Mouse (Mus musculus) forebrain, embryonic 13.5 days (tissue): Measurements from ENCODE around the gene Pnmt. TPM values are rescaled to one million over a fixed set of nuclear protein-coding genes. Genes with fewer than 3 reads are reported as not detected.

Experiments
- ATAC-seq: fragments of 200-750 bp; cut with Nextera tagmentation; 2 replicates; pipeline ENCODE4 v1.8.0; 2017
- H3K27ac ChIP-seq: fragments of 300-500 bp; sonication (generic); 2 replicates; pipeline ENCODE4 v1.5.1; 2015; ENCODE audit warnings: inconsistent platforms, mild to moderate bottlenecking, moderate library complexity
- H3K27me3 ChIP-seq: fragments of 300-500 bp; sonication (generic); 2 replicates; pipeline ENCODE4 v1.6.1; 2015; ENCODE audit warnings: mild to moderate bottlenecking, inconsistent platforms
- H3K36me3 ChIP-seq: fragments of 300-500 bp; sonication (generic); 2 replicates; pipeline ENCODE4 v1.6.1; 2015; ENCODE audit warnings: mild to moderate bottlenecking, inconsistent platforms; ENCODE audit not compliant: poor library complexity, severe bottlenecking
- H3K4me1 ChIP-seq: fragments of 300-500 bp; sonication (generic); 2 replicates; pipeline ENCODE4 v1.6.1; 2015; ENCODE audit warnings: inconsistent platforms
- H3K4me2 ChIP-seq: fragments of 300-500 bp; sonication (generic); 2 replicates; pipeline ENCODE4 v1.6.1; 2015; ENCODE audit warnings: inconsistent platforms, mild to moderate bottlenecking, moderate library complexity
- H3K4me3 ChIP-seq: fragments of 300-500 bp; sonication (generic); 2 replicates; pipeline ENCODE4 v1.5.1; 2015; ENCODE audit warnings: mild to moderate bottlenecking, inconsistent platforms
- H3K9ac ChIP-seq: fragments of 300-500 bp; sonication (generic); 2 replicates; pipeline ENCODE4 v1.6.1; 2015; ENCODE audit warnings: mild to moderate bottlenecking, inconsistent platforms
- H3K9me3 ChIP-seq: fragments of 300-500 bp; sonication (generic); replicated peaks from 2 replicates; pipeline ENCODE4 v1.6.1; 2016; ENCODE audit warnings: inconsistent platforms
- WGBS: fragments of 180-500 bp; shearing (Covaris S2); methylation state at CpG from one replicate; pipeline ENCODE4 v1.1.7; 2015; 5-methylcytosine and 5-hydroxymethylcytosine counted together
- polyA plus RNA-seq: library from polyadenylated mRNA; unstranded; fragments of >200 nt; fragmentation: Nextera tagmentation; extraction: Ambion mirVana; gene quantifications from 2 replicates; pipeline ENCODE4 v1.2.1, GENCODE M21; 2015

Gene Pnmt
- polyA plus RNA-seq, 1 experiment from 2014 or later: not detected

- Histone ChIP-seq H3K4me2 (peak within 1 kb of the TSS; percentile 97), H3K36me3 (no peaks in the 10 kb centered on the region), H3K27me3 (peaks cover 91% of the 10 kb centered on the region), H3K4me1 (peaks cover 25% of the 10 kb centered on the region), H3K9me3 (no peaks in the 10 kb centered on the region), H3K9ac (peak within 1 kb of the TSS; percentile 68), H3K4me3 (peak within 1 kb of the TSS; percentile 55), H3K27ac (no peak within 1 kb of the TSS)
- 1% methylated on average over 52 of the region's 55 CpGs for WGBS
- peak; percentile 75 for ATAC-seq
These were observed 37.9 kb upstream of the Pnmt start, which contains the start of gene Ppp1r1b for GRCm38 (mm10) chr11:98348083-98348961. Gene Ppp1r1b, plus strand, starts transcription at chr11:98348404.

DNA sequence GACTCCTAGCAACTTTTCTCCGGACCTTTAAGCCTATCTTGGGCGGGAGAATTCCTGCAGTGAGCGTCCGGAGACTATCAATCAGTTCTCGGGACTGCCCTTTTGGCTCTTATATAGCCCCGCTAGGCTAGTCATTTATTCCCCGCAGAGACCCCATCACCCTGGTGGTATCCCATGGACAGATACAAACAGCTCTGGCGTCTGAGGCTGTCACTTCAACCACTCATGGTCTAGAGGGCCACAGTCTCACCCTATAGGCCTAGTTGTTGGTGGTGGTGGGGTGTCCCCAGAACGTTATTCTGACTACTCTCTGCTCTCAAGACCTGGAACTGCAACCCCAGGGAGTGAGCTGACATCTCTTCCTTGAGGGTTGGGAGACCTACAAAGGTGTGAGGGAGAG is 36.9 kb upstream of the Pnmt start:
- Histone ChIP-seq H3K4me1 (peaks cover 25% of the 10 kb centered on the region), H3K4me3 (peak overlapping the region; percentile 55), H3K9ac (no peak overlapping the region; the same call in 1 of the 2 replicates), H3K27ac (no peak overlapping the region), H3K9me3 (no peaks in the 10 kb centered on the region), H3K27me3 (peaks cover 94% of the 10 kb centered on the region), H3K4me2 (peak overlapping the region; percentile 97), H3K36me3 (no peaks in the 10 kb centered on the region)
- WGBS: 4% methylated on average over 9 of the region's 9 CpGs
- ATAC-seq: no peak

GRCm38 (mm10) chr11:98352272-98352990 is 33.8 kb upstream of the Pnmt start:
- 79% methylated on average over 18 of the region's 18 CpGs for WGBS
- H3K9me3 ChIP-seq: no peaks in the 10 kb centered on the region
- H3K4me1 ChIP-seq: peaks cover 29% of the 10 kb centered on the region
- peaks cover 80% of the 10 kb centered on the region for H3K27me3 ChIP-seq
- H3K36me3 ChIP-seq: no peaks in the 10 kb centered on the region
- H3K9ac ChIP-seq: no peak overlapping the region
- no peak overlapping the region for H3K4me3 ChIP-seq
- no peak overlapping the region for H3K27ac ChIP-seq
- H3K4me2 ChIP-seq: no peak overlapping the region
- no peak for ATAC-seq

DNA sequence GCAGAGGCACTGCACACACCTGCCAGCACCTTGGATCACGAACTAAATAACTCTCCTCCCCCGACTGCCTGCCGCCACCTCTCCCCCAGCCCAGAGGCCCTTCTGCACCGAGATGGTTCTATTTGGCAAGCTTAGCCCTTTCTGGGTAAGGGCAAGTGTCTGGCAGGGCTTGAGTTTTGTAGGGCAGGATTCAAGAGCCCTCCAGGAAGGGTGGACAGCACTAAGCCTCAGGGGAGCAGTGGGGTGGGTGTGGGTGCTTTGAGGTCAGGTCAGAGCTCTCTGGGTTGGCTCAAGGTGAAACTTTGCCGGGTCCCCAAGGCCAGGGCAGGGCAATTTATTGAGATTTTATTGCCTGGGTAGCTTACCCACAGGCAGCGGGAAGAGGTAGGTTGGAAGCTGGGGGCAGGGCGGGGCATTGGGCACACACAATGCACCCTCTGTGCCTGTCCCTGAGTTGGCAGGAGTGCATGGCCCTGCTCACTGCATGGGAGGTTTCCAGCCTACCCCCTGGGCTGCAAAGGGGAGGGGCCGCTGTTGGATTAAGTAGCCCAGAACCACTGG is 32.5 kb upstream of the Pnmt start:
- ATAC-seq: no peak
- Histone ChIP-seq H3K4me3 (no peak overlapping the region), H3K9me3 (no peaks in the 10 kb centered on the region), H3K27me3 (peaks cover 67% of the 10 kb centered on the region), H3K4me2 (no peak overlapping the region), H3K4me1 (peaks cover 21% of the 10 kb centered on the region), H3K36me3 (no peaks in the 10 kb centered on the region), H3K27ac (no peak overlapping the region), H3K9ac (no peak overlapping the region)
- WGBS: 39% methylated on average over 8 of the region's 8 CpGs

DNA sequence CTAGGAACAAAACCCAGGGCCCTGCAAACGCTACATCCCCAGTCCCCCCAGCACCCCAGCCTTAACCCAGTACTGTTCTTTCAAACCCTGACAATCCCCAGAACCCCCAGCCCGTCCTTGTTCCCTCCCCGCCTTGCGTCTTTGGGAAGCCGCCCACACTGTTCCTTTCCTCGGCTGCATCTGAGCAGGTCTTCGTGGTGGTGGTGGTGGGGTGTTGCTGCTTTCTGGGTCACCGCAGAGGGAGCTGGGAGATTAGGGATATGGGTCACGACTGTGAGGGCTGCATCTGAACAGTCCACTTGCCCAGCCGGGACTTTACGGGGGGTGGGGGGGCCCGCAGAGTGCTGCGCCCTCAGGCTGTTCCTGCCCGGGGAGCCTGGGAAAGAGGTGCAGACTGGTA is 31.8 kb upstream of the Pnmt start:
- Histone ChIP-seq H3K36me3 (no peaks in the 10 kb centered on the region), H3K27ac (no peak overlapping the region), H3K27me3 (peaks cover 60% of the 10 kb centered on the region), H3K4me3 (no peak overlapping the region), H3K4me1 (peaks cover 25% of the 10 kb centered on the region), H3K4me2 (no peak overlapping the region), H3K9me3 (no peaks in the 10 kb centered on the region), H3K9ac (no peak overlapping the region)
- ATAC-seq: no peak
- 59% methylated on average over 14 of the region's 14 CpGs for WGBS

DNA sequence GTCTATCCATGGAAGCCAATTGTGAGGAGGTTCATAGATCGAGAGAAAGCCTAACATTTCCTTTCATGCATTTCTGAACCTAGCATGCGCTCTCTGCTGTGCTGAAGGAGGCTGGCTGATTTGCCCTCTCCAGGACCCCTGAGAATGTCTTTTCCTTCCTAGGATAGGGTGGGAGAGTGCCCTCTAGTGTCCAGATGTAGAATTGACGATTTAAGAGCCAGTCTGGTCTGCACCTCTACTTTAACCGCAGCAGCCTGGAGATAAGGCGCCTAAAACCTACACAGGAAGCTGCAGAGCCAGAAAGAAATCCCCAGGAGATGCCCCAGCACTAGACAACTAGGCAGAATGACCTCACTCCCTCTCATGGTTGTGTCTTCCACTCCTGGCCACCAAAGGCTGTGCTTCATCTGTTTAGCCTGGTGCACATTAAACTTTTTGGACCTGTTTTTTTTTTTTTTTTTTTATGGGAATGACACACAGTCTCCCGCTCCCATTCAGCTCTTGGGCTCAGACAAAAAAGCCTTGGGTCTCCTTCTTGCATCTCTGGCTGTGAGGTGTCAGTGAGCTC is 30.4 kb upstream of the Pnmt start:
- WGBS: 12% methylated on average over 6 of the region's 6 CpGs
- Histone ChIP-seq H3K9me3 (no peaks in the 10 kb centered on the region), H3K4me2 (no peak overlapping the region), H3K9ac (no peak overlapping the region), H3K27ac (no peak overlapping the region), H3K4me1 (peaks cover 38% of the 10 kb centered on the region), H3K4me3 (no peak overlapping the region), H3K36me3 (no peaks in the 10 kb centered on the region), H3K27me3 (peaks cover 46% of the 10 kb centered on the region)
- ATAC-seq: no peak

- Histone ChIP-seq H3K9ac (no peak overlapping the region), H3K9me3 (no peaks in the 10 kb centered on the region), H3K4me2 (no peak overlapping the region), H3K27ac (no peak overlapping the region), H3K27me3 (peaks cover 36% of the 10 kb centered on the region), H3K4me1 (peaks cover 48% of the 10 kb centered on the region), H3K4me3 (no peak overlapping the region), H3K36me3 (no peaks in the 10 kb centered on the region)
- ATAC-seq: no peak
- 82% methylated on average over 7 of the region's 7 CpGs for WGBS
These were observed 29.4 kb upstream of the Pnmt start for GRCm38 (mm10) chr11:98356625-98357394.

DNA sequence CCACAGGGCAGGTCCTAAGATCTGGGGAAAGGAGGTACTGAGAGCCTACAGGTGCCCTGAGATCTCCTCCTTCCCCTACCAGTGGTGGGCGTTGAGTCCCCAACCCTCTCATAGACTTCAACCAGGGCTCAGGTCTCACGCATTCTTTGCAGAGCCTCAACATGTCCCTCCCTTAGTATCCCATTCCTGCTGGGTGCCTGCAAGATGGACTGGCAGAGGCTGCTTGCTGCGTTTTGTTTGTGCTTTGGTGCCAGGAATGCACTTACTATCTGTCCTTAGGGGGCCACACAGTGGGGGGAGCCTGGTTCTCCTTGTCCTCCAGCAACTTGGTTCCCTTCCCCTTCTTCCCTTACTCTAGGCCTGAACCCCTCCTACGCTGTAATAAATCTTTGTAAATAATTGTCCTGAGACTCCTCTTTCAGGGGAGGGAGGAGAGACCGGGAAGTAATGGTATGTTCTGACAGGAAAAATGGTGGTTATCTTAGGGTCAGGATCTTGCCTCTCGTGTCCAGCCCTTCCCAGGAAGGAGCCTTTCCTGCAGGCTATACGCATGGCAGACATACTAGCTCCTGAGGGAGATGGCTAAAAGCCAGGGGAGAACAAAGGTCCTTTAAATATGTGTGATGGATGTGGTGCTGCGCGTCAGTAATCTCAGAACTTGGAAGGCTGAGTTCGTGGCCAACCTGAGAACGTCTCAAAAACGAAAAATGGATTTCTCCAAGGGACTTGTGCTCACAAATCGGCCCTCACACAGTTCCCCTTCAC is 28.7 kb upstream of the Pnmt start:
- WGBS: 8% methylated on average over 13 of the region's 13 CpGs
- H3K9me3 ChIP-seq: no peaks in the 10 kb centered on the region
- peak overlapping the region; percentile 45 for H3K27ac ChIP-seq
- H3K4me2 ChIP-seq: peak overlapping the region; percentile 68
- no peaks in the 10 kb centered on the region for H3K36me3 ChIP-seq
- no peak; the same call in 1 of the 2 replicates for ATAC-seq
- peaks cover 29% of the 10 kb centered on the region for H3K27me3 ChIP-seq
- peak overlapping the region; percentile 74 for H3K9ac ChIP-seq
- H3K4me3 ChIP-seq: peak overlapping the region; percentile 70
- peaks cover 49% of the 10 kb centered on the region for H3K4me1 ChIP-seq

GRCm38 (mm10) chr11:98358161-98359083 is 27.8 kb upstream of the Pnmt start, which contains the start of gene Stard3:
Gene Stard3, plus strand, starts transcription at chr11:98358368.
- peak within 1 kb of the TSS; percentile 80 for H3K27ac ChIP-seq
- H3K4me3 ChIP-seq: peak within 1 kb of the TSS; percentile 70
- peaks cover 49% of the 10 kb centered on the region for H3K4me1 ChIP-seq
- no peaks in the 10 kb centered on the region for H3K36me3 ChIP-seq
- H3K4me2 ChIP-seq: peak within 1 kb of the TSS; percentile 68
- peaks cover 20% of the 10 kb centered on the region for H3K27me3 ChIP-seq
- H3K9ac ChIP-seq: peak within 1 kb of the TSS; percentile 74
- H3K9me3 ChIP-seq: no peaks in the 10 kb centered on the region
- peak; percentile 89 for ATAC-seq
- under 1% methylated on average over 60 of the region's 60 CpGs for WGBS
